In genomic region chr9:43019656-43020055, GRCm38 (mm10) we compare ENCODE assay signal across 18 mouse cellular contexts.
DNase-seq lines count a peak whose midpoint lies in the region; ATAC-seq and TF ChIP-seq lines count a peak whose summit lies in the region.
"Had no signal": no experiment of that assay in that cellular context is flagged by ENCODE, and none has a peak within 500 bp of the region (broad histone marks: within the 10 kb centered on the region; RNA-seq: fewer than 3 reads in every experiment).

No protein-coding gene starts in this region.

- no peak overlapping the region for H3K4me2 ChIP-seq in heart, embryonic 12.5 days
- H3K4me2 ChIP-seq: embryonic facial prominence, embryonic 12.5 days; forebrain, embryonic 13.5 days; forebrain, embryonic 15.5 days had no signal

- no peaks in the 10 kb centered on the region for H3K9me3 ChIP-seq in ES-E14 (ENCODE audit: control insufficient read depth, insufficient read depth, low read depth, low read length)
- H3K9me3 ChIP-seq in heart, embryonic 12.5 days (replicated peaks), result no peaks in the 10 kb centered on the region
- H3K9me3 ChIP-seq: embryonic facial prominence, embryonic 10.5 days; embryonic facial prominence, embryonic 12.5 days; forebrain, embryonic 13.5 days; forebrain, embryonic 15.5 days had no signal

- H3K27me3 ChIP-seq in heart, embryonic 12.5 days (replicated peaks), result no peaks in the 10 kb centered on the region
- H3K27me3 ChIP-seq: embryonic facial prominence, embryonic 12.5 days; forebrain, embryonic 13.5 days; forebrain, embryonic 15.5 days had no signal

- no peaks in the 10 kb centered on the region for H3K36me3 ChIP-seq in ES-E14 (ENCODE audit: control insufficient read depth, insufficient read depth, low read length, poor library complexity, severe bottlenecking)
- H3K36me3 ChIP-seq in heart, embryonic 12.5 days, result peaks cover 42% of the 10 kb centered on the region

- H3K4me1 ChIP-seq in ES-E14 (ENCODE audit: control insufficient read depth in 2 of 2, insufficient read depth in 2 of 2, low read length in 2 of 2, poor library complexity in 1 of 2), result peaks cover 0 to 2% of the 10 kb centered on the region in 2 experiments; a peak in 1 of 4 replicates
- peaks cover 23% of the 10 kb centered on the region for H3K4me1 ChIP-seq in heart, embryonic 12.5 days (replicated peaks)
- H3K4me1 ChIP-seq: embryonic facial prominence, embryonic 10.5 days; embryonic facial prominence, embryonic 12.5 days; forebrain, embryonic 13.5 days; forebrain, embryonic 15.5 days had no signal

- H3K27ac ChIP-seq in ES-E14 (ENCODE audit: insufficient read depth, low read depth, low read length, poor library complexity, severe bottlenecking), result no peak overlapping the region
- H3K27ac ChIP-seq in heart, embryonic 12.5 days (ENCODE audit: poor library complexity, severe bottlenecking), result no peak overlapping the region
- H3K27ac ChIP-seq: embryonic facial prominence, embryonic 10.5 days; embryonic facial prominence, embryonic 12.5 days; forebrain, embryonic 13.5 days; forebrain, embryonic 15.5 days had no signal

- peak; percentile 78 for DNase-seq in ES-CJ7 (ENCODE audit: low read depth, low spot score)
- peak; percentile 13 for DNase-seq in ES-E14 (ENCODE audit: low read depth, low spot score)
- DNase-seq in ZHBTc4 (ENCODE audit: low read depth, low spot score), result peak; percentile 69
- no peak for DNase-seq in right cerebral cortex, postnatal 25 days
- DNase-seq: adrenal gland, adult 2 months; adrenal gland, postnatal 10 days; adrenal gland, postnatal 25 days; cerebellum, adult 11 months; cerebellum, adult 18-20 months; cerebellum, adult 8-10 months; cerebellum, postnatal 10 days; cerebellum, postnatal 25 days; forebrain, postnatal 0 days had no signal

- WGBS in heart, embryonic 12.5 days, result 92% methylated on average over 9 of the region's 9 CpGs

- in situ Hi-C loops in ES-E14 (cut with MboI; ENCODE audit: low sequenced_read_pairs in 2 of 2, unreplicated experiment in 2 of 2), result no loop called here

- no peak overlapping the region for H3K9ac ChIP-seq in ES-E14 (ENCODE audit: insufficient read depth, low read depth, low read length, poor library complexity, severe bottlenecking)
- H3K9ac ChIP-seq in heart, embryonic 12.5 days, result no peak overlapping the region
- H3K9ac ChIP-seq: embryonic facial prominence, embryonic 12.5 days; forebrain, embryonic 13.5 days; forebrain, embryonic 15.5 days; forebrain, postnatal 0 days had no signal

- no peak for ATAC-seq in heart, embryonic 12.5 days (ENCODE audit: insufficient number of reproducible peaks, low FRiP score)
- ATAC-seq: forebrain, embryonic 13.5 days; forebrain, embryonic 15.5 days; forebrain, postnatal 0 days had no signal

- H3K4me3 ChIP-seq in ES-E14 (ENCODE audit: insufficient read depth in 1 of 2, low read depth in 1 of 2, low read length in 2 of 2, poor library complexity in 1 of 2, severe bottlenecking in 1 of 2), result no peak overlapping the region
- H3K4me3 ChIP-seq in heart, embryonic 12.5 days, result no peak overlapping the region
- H3K4me3 ChIP-seq: embryonic facial prominence, embryonic 10.5 days; embryonic facial prominence, embryonic 12.5 days; forebrain, embryonic 13.5 days; forebrain, embryonic 15.5 days had no signal

TF ChIP-seq in ES-E14, 5 proteins besides CTCF, POLR2A, EP300 and RAD21:
- no peak for TF ChIP-seq ZC3H11A (IDR thresholded peaks at IDR 0.05; ENCODE audit: borderline replicate concordance, low read depth, low read length)
- no peak for TF ChIP-seq MAFK (IDR thresholded peaks at IDR 0.05; ENCODE audit: insufficient read depth, low read depth, low read length)
- no peak for TF ChIP-seq ZNF384 (IDR thresholded peaks at IDR 0.05; ENCODE audit: low read depth, low read length)
- no peak for TF ChIP-seq HCFC1 (IDR thresholded peaks at IDR 0.05; ENCODE audit: borderline replicate concordance, insufficient read depth, low read length)
- TF ChIP-seq CHD2 (IDR thresholded peaks at IDR 0.05; ENCODE audit: low read depth, low read length), result no peak
